Mouse (Mus musculus): ENCODE measurements at regions not wholly inside any gene's neighbourhood (a gene's known extent, or its start where the extent isn't known, plus 50 kb on each side); places are given as distances from the start of the nearest gene placed in this dataset.

DNA sequence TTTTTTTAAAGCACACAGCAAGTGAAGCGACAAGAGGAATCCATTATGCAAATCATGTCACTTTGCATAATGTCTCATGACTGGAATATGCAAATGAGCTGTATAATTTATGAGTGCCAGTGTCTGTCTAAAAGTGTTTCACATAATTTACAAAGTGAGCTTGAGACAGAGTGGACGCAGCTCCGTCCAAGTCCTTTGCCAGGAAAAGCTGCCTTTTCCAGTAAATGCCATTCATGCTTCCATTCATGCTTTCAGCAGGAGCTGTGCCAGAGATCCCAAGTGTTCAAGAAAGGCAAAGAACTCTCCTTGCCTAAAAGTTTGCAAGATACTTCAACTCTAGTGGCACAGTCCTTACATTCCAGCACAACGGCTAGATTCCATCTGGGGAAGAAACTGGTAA, 241.4 kb upstream of the Pmfbp1 start:
- TF ChIP-seq POLR2A (IDR thresholded peaks at IDR 0.05; ENCODE audit: borderline replicate concordance, extremely low read depth, low read depth, low read length) (no peak), CTCF (IDR thresholded peaks at IDR 0.05; ENCODE audit: insufficient read depth, low read length) (no peak)
- 61% methylated on average over 4 of the region's 4 CpGs for WGBS
- DNase-seq = peak; percentile 12

DNA sequence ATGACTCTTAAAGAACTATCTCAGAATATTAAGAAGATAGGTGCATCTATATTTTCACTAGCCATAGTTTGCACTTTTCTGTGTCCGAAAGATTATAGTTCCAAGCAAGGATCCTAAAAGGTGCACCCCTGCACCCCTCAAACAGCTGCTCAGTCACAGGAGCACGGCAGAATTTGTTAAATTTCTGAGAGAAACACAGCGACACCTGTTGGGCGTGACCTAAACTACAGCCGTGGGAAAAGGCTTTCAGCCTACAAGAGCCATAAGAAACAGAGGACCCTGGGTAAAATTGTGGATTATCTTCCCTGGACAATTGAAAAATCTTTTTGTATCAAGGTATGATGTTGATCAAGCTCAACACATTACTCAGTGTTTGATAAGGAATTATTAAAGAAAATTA, 214.7 kb upstream of the Pmfbp1 start:
- Histone ChIP-seq H3K4me3 (replicated peaks; ENCODE audit: extremely low read depth, low read depth, low read length) (no peak overlapping the region), H3K4me1 (ENCODE audit: control insufficient read depth, insufficient read depth, low read length) (no peaks in the 10 kb centered on the region)
- TF ChIP-seq POLR2A (IDR thresholded peaks at IDR 0.05; ENCODE audit: borderline replicate concordance, extremely low read depth, low read depth, low read length) = no peak
- peak; percentile 37 for TF ChIP-seq CTCF (IDR thresholded peaks at IDR 0.05; ENCODE audit: insufficient read depth, low read length)
- 16% methylated on average over 5 of the region's 5 CpGs for WGBS
- DNase-seq = peak; percentile 23

More for the DNA sequence above, 241.4 kb upstream of the Pmfbp1 start:
- H3K4me3 ChIP-seq (replicated peaks; ENCODE audit: extremely low read depth, low read depth, low read length) = no peak overlapping the region
- no peaks in the 10 kb centered on the region; the same call in 1 of the 2 replicates for H3K4me1 ChIP-seq (ENCODE audit: control insufficient read depth, insufficient read depth, low read length)

DNA sequence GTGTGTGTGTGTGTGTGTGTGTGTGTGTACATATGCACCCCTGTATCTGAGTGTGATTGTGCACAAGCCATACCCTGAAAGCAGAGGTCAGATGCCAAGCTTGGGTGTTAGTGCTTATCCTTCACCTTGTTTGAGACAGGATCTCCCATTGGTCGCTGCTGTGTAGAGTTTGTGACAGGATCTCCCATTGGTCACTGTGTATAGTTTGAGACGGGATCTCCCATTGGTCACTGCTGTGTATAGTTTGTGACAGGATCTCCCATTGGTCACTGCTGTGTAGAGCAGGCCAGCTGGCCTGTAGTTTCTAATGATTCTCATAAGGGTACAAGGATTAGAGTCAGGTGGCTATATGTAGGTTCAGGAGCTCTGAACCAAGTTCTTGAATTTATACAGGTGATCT, 213.3 kb upstream of the Pmfbp1 start:
- no peak overlapping the region for H3K4me3 ChIP-seq (replicated peaks; ENCODE audit: extremely low read depth, low read depth, low read length)
- TF ChIP-seq POLR2A (IDR thresholded peaks at IDR 0.05; ENCODE audit: borderline replicate concordance, extremely low read depth, low read depth, low read length) (no peak), CTCF (IDR thresholded peaks at IDR 0.05; ENCODE audit: insufficient read depth, low read length) (no peak)
- no peak for DNase-seq
- no peaks in the 10 kb centered on the region for H3K4me1 ChIP-seq (ENCODE audit: control insufficient read depth, insufficient read depth, low read length)
- WGBS = 76% methylated on average over 2 of the region's 2 CpGs

DNA sequence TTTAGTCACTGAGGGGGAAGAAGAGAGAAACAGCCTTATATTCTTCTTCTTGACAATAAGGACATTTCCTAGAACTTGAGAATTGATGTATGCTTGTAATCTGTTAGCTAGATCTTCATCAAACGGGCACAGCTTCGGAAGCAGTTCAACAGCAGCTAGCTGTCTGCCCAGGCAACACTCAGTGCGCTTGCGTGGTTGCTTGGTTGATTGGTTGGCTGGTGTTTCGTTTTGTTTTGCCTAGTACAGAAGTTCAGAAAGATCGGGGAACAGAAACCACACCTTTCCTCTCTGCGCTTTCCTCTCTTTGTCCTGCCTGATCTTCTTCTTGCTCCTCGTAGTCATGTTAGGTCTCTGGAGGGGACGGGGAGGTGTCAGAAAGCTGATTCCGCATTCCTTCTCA, 212.2 kb upstream of the Pmfbp1 start:
- TF ChIP-seq POLR2A (IDR thresholded peaks at IDR 0.05; ENCODE audit: borderline replicate concordance, extremely low read depth, low read depth, low read length) = no peak
- no peak for TF ChIP-seq CTCF (IDR thresholded peaks at IDR 0.05; ENCODE audit: insufficient read depth, low read length)
- 45% methylated on average over 10 of the region's 10 CpGs for whole genome bisulfite sequencing
- Histone ChIP-seq H3K4me1 (ENCODE audit: control insufficient read depth, insufficient read depth, low read length) (no peaks in the 10 kb centered on the region), H3K4me3 (replicated peaks; ENCODE audit: extremely low read depth, low read depth, low read length) (no peak overlapping the region)
- DNase-seq = no peak

DNA sequence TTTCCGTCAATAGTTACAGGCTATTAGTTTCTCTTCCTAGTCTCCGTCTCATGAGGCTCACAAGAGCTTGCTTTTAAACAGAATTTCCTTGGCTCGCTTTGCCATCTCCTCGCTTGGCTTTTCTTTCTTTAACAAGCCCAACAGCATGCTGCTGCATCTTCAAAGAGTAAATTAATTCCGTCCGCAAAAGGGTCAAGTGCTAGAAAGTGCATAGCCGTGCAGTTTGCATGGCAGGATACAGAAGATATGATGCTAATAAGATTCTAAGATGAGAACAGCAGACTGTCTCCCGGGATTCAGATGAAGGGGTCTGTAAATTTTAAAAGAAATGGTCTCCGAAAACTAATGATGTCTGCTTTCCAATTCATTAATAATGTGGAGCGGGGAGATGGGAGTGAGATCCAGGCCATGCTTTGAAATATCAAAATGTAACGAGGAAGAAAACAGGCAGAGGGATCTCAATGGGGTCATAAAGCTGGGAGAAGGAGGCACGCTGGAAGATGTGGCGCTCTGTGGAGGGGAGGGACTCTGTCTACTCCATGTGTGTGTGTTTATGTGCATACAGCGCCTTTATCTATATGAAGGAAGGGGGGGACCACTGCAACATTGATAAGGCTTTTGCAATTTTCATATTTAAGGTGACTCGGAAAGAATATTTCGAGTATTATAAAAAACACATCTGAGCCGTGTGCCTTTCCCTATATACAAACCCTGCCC, 183.0 kb upstream of the Pmfbp1 start:
- H3K4me1 ChIP-seq (ENCODE audit: control insufficient read depth, insufficient read depth, low read length) = no peaks in the 10 kb centered on the region
- TF ChIP-seq POLR2A (IDR thresholded peaks at IDR 0.05; ENCODE audit: borderline replicate concordance, extremely low read depth, low read depth, low read length) (no peak), CTCF (IDR thresholded peaks at IDR 0.05; ENCODE audit: insufficient read depth, low read length) (no peak)
- DNase-seq = no peak
- H3K4me3 ChIP-seq (replicated peaks; ENCODE audit: extremely low read depth, low read depth, low read length) = no peak overlapping the region
- 81% methylated on average over 17 of the region's 17 CpGs for WGBS

DNA sequence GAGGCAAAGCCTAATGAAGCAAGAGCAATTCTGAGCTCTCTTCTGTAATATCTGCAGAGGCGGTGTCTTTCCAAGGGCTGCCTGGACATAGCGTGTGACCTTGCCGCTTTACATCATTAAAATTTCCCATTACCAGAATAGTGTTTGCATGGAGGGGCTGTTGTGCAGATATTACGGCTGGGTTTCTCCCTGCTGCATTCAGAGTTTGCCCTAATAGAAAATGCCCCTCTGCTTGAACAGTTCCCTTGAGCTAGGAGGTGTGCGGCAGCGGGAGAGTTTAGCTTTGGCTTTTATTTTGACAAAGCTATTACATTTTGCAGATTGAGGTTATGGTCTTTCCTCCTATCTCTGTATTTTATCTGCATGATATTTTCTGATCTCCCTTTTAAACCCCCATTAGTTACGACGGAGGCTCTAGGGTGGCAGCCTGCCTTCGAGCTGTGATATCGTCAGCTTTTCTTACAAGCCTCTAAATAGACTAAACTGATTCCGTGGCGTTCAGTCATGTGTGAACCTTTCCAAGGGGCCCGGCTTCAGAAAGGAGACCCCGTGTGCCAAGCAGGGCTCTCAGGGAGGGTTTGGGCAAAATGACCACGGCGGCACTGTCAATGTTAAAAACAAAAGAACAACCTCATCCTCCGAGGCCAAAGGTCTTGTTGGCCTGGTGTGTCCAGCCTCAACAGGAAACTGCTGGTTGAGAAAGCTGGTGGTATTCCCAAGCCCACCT, 182.2 kb upstream of the Pmfbp1 start:
- no peak overlapping the region for H3K4me3 ChIP-seq (replicated peaks; ENCODE audit: extremely low read depth, low read depth, low read length)
- H3K4me1 ChIP-seq (ENCODE audit: control insufficient read depth, insufficient read depth, low read length) = no peaks in the 10 kb centered on the region
- 65% methylated on average over 17 of the region's 17 CpGs for WGBS
- no peak for TF ChIP-seq POLR2A (IDR thresholded peaks at IDR 0.05; ENCODE audit: borderline replicate concordance, extremely low read depth, low read depth, low read length)
- TF ChIP-seq CTCF (IDR thresholded peaks at IDR 0.05; ENCODE audit: insufficient read depth, low read length) = no peak
- no peak for DNase-seq

DNA sequence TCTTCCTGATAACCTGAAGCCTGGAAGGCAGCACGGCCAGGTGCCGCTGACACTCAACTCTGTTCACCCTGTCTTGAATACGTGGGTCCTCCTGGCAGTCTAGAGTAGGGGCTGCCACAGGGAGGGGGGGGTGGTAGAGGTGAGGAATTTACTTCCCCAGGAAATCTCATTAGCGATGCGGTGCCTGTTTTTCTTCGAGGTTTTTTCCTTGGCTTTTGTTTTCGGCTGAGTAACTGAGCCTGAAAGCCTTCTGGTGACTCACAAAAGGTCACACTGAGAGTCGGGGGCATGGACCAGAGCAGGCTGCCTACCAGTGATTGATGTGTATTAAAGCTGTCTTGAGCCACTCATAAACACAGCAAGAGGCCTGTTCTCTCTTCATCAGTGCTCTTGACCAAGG, 181.1 kb upstream of the Pmfbp1 start:
- Histone ChIP-seq H3K4me3 (replicated peaks; ENCODE audit: extremely low read depth, low read depth, low read length) (no peak overlapping the region), H3K4me1 (ENCODE audit: control insufficient read depth, insufficient read depth, low read length) (no peaks in the 10 kb centered on the region)
- WGBS = 16% methylated on average over 8 of the region's 8 CpGs
- no peak for DNase-seq
- TF ChIP-seq CTCF (IDR thresholded peaks at IDR 0.05; ENCODE audit: insufficient read depth, low read length) (no peak), POLR2A (IDR thresholded peaks at IDR 0.05; ENCODE audit: borderline replicate concordance, extremely low read depth, low read depth, low read length) (no peak)

DNA sequence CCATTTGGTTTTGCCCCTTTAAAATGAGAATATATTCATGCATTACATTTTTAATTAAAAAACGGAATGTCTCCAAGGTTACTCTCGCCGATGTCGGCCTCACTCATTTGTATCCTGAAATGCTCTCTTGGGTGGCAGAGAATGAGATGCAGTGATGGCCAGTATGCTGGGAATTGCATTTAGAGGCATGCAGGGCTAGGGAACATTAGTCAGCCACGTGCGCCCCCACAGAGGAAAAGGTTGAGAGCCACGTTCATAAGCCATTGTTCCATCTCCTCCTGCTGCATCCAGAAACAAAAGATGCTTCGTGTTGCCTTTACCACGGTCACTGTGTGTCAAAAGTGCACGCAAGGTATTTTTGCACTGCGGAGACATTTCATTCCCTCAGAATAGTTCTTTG, 172.9 kb upstream of the Pmfbp1 start:
- no peak for TF ChIP-seq POLR2A (IDR thresholded peaks at IDR 0.05; ENCODE audit: borderline replicate concordance, extremely low read depth, low read depth, low read length)
- no peak for TF ChIP-seq CTCF (IDR thresholded peaks at IDR 0.05; ENCODE audit: insufficient read depth, low read length)
- Histone ChIP-seq H3K4me3 (replicated peaks; ENCODE audit: extremely low read depth, low read depth, low read length) (no peak overlapping the region), H3K4me1 (ENCODE audit: control insufficient read depth, insufficient read depth, low read length) (no peaks in the 10 kb centered on the region)
- WGBS = 79% methylated on average over 11 of the region's 11 CpGs
- no peak for DNase-seq

DNA sequence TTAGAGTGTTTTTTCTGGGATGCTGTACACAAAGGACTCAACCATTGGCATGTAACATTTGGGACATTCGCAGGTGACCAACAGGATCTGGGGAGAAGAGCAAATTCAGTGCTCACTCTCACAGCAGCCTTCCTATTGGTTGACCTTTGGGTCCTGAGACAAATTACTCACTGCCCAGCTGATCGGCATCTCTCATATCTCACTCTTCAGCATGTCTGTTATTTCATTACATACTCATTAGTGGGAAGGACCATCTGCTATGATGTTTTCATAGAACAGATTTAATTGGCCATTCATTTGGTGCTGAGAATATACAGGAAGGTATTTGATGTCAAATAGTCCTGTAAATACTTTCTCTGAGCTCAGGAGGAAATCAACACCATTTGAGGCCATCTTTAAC, 170.5 kb upstream of the Pmfbp1 start:
- 74% methylated on average over 2 of the region's 2 CpGs for WGBS
- Histone ChIP-seq H3K4me3 (replicated peaks; ENCODE audit: extremely low read depth, low read depth, low read length) (no peak overlapping the region), H3K4me1 (ENCODE audit: control insufficient read depth, insufficient read depth, low read length) (no peaks in the 10 kb centered on the region)
- TF ChIP-seq CTCF (IDR thresholded peaks at IDR 0.05; ENCODE audit: insufficient read depth, low read length) (no peak), POLR2A (IDR thresholded peaks at IDR 0.05; ENCODE audit: borderline replicate concordance, extremely low read depth, low read depth, low read length) (no peak)
- no peak for DNase-seq

DNA sequence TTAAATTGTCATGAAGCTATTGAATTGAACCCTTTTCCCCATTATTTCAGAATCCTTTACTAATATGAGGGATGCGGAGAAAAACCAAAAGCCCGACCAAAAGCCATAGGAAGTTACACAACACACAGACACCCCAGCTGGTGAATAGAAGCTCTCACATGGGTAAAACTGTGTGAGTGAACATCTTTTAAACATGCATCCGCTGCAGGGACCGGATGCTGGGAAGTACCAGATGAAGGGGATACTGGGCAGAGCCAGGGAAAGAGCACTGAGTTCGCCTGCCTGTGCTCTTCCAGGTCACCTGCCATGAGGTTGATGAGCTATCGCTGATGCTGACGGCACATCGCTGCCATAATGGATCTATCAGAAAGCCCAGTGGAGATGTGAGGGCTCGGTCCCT, 169.6 kb upstream of the Pmfbp1 start:
- TF ChIP-seq CTCF (IDR thresholded peaks at IDR 0.05; ENCODE audit: insufficient read depth, low read length) (no peak), POLR2A (IDR thresholded peaks at IDR 0.05; ENCODE audit: borderline replicate concordance, extremely low read depth, low read depth, low read length) (no peak)
- no peak overlapping the region for H3K4me3 ChIP-seq (replicated peaks; ENCODE audit: extremely low read depth, low read depth, low read length)
- H3K4me1 ChIP-seq (ENCODE audit: control insufficient read depth, insufficient read depth, low read length) = no peaks in the 10 kb centered on the region
- 89% methylated on average over 9 of the region's 9 CpGs for WGBS
- DNase-seq = no peak

All from lung, adult 2 months (tissue).